Mouse (Mus musculus) liver, embryonic 14.5 days (tissue): ENCODE measurements around the gene Fmn2.

Experiments used
- CTCF ChIP-seq: IDR thresholded peaks from 2 replicates; pipeline ENCODE4 v1.5.1; 2016; ENCODE audit warnings: antibody characterized with exemption, low read depth, control low read depth
- EP300 ChIP-seq: IDR thresholded peaks from 2 replicates; pipeline ENCODE4 v1.6.1; 2016; ENCODE audit warnings: antibody characterized with exemption, low read depth

- TF ChIP-seq EP300 (no peak), CTCF (no peak)
These were observed 187.7 kb downstream of the Fmn2 start for GRCm38 (mm10) chr1:174689301-174689700.
